Mouse (Mus musculus) myocyte (in vitro differentiated cells): ENCODE data around the gene Prpf6. TPM values are rescaled to one million over a fixed set of nuclear protein-coding genes. Genes with fewer than 3 reads are reported as not detected.

Experiments used
- H3K27me3 ChIP-seq: one replicate; pipeline ENCODE4 v1.6.1; 2011; ENCODE audit not compliant: control insufficient read depth, insufficient read depth, insufficient read length
- H3K36me3 ChIP-seq: one replicate; pipeline ENCODE4 v1.6.1; 2011; ENCODE audit not compliant: control insufficient read depth, insufficient read depth
- H3K4me2 ChIP-seq: one replicate; pipeline ENCODE4 v1.6.1; 2011; ENCODE audit warnings: low read depth, control low read depth
- H3K4me3 ChIP-seq: one replicate; pipeline ENCODE4 v1.5.1; 2011; ENCODE audit warnings: mild to moderate bottlenecking, control low read depth, moderate library complexity
- H3K79me2 ChIP-seq: one replicate; pipeline ENCODE4 v1.6.1; 2011; ENCODE audit not compliant: control insufficient read depth, insufficient read depth
- H3ac ChIP-seq: one replicate; pipeline ENCODE4 v1.6.1; 2011; ENCODE audit not compliant: control insufficient read depth, insufficient read length
- CEBPB ChIP-seq: IDR thresholded peaks from 2 replicates; pipeline ENCODE4 v1.6.1; 2011; ENCODE audit warnings: mild to moderate bottlenecking, moderate library complexity; ENCODE audit not compliant: poor library complexity, insufficient read depth, severe bottlenecking
- E2F4 ChIP-seq: IDR thresholded peaks from one replicate; pipeline ENCODE4 v1.6.1; 2011; ENCODE audit warnings: mild to moderate bottlenecking, control low read depth, moderate library complexity; ENCODE audit not compliant: insufficient read depth
- MAX ChIP-seq: IDR thresholded peaks from one replicate; pipeline ENCODE4 v1.6.1; 2011; ENCODE audit warnings: low read depth, mild to moderate bottlenecking, control low read depth
- MYOD1 ChIP-seq, 3 experiments: IDR thresholded peaks; one replicate each; pipeline ENCODE4 v1.6.1; 2011; ENCODE audit warnings: control low read depth in 2 of 3, low read depth in 2 of 3, mild to moderate bottlenecking in 2 of 3, moderate library complexity in 1 of 3; ENCODE audit not compliant: insufficient read length in 2 of 3, control insufficient read depth in 1 of 3
- MYOG ChIP-seq, 3 experiments: IDR thresholded peaks; one replicate each; pipeline ENCODE4 v1.6.1; 2011; ENCODE audit warnings: control low read depth in 2 of 3, low read depth in 2 of 3, mild to moderate bottlenecking in 2 of 3; ENCODE audit not compliant: insufficient read length in 2 of 3, control insufficient read depth in 1 of 3, insufficient read depth in 1 of 3
- POLR2A ChIP-seq: IDR thresholded peaks from one replicate; pipeline ENCODE4 v1.6.1; 2011; ENCODE audit warnings: low read depth, mild to moderate bottlenecking, control low read depth, moderate library complexity; ENCODE audit not compliant: insufficient read length
- POLR2AphosphoS2 ChIP-seq: IDR thresholded peaks from one replicate; pipeline ENCODE4 v1.6.1; 2011; ENCODE audit warnings: low read depth, control low read depth; ENCODE audit not compliant: insufficient read length
- REST ChIP-seq: IDR thresholded peaks from one replicate; pipeline ENCODE4 v1.6.1; 2011; ENCODE audit warnings: mild to moderate bottlenecking, control low read depth, moderate library complexity; ENCODE audit not compliant: insufficient read depth, insufficient read length
- SRF ChIP-seq: IDR thresholded peaks from one replicate; pipeline ENCODE4 v1.6.1; 2011; ENCODE audit warnings: low read depth; ENCODE audit not compliant: control insufficient read depth, insufficient read length
- TCF12 ChIP-seq: IDR thresholded peaks from one replicate; pipeline ENCODE4 v1.6.1; 2011; ENCODE audit warnings: mild to moderate bottlenecking, control low read depth; ENCODE audit not compliant: poor library complexity, insufficient read depth, severe bottlenecking
- TCF3 ChIP-seq: IDR thresholded peaks from one replicate; pipeline ENCODE4 v1.6.1; 2011; ENCODE audit warnings: low read depth, control low read depth; ENCODE audit not compliant: insufficient read length
- USF1 ChIP-seq: IDR thresholded peaks from one replicate; pipeline ENCODE4 v1.6.1; 2011; ENCODE audit warnings: low read depth, mild to moderate bottlenecking, control low read depth, moderate library complexity
- polyA plus RNA-seq: library from polyadenylated mRNA; unstranded; fragments of >200 nt; fragmentation: generic; extraction: Trizol; gene quantifications from one replicate; pipeline ENCODE4 v1.2.1, GENCODE M21; 2012; ENCODE audit warnings: missing spikeins

Prpf6 gene
- polyA plus RNA-seq, 1 experiment: 46.0 TPM

- Histone ChIP-seq H3ac (peak overlapping the region; percentile 40), H3K27me3 (no peaks in the 10 kb centered on the region), H3K4me2 (peak overlapping the region; percentile 92), H3K4me3 (peak overlapping the region; percentile 39), H3K79me2 (no peaks in the 10 kb centered on the region), H3K36me3 (no peaks in the 10 kb centered on the region)
- TF ChIP-seq USF1: no peak
- TF ChIP-seq MYOG (IDR thresholded peaks at IDR 0.05; ENCODE audit: control insufficient read depth in 1 of 3, insufficient read depth in 1 of 3, insufficient read length in 2 of 3, low read depth in 2 of 3): no peak
- no peak for TF ChIP-seq POLR2A
- no peak for TF ChIP-seq MAX
- TF ChIP-seq TCF3: no peak
- TF ChIP-seq SRF: no peak
These were observed 89.0 kb downstream of the Prpf6 start for GRCm38 (mm10) chr2:181680716-181681117.

- TF ChIP-seq POLR2AphosphoS2: no peak
- TF ChIP-seq TCF12: no peak
- TF ChIP-seq E2F4: no peak
- TF ChIP-seq POLR2A: no peak
- no peak for TF ChIP-seq REST
- no peak for TF ChIP-seq SRF
- TF ChIP-seq CEBPB: no peak
- no peak for TF ChIP-seq TCF3
- TF ChIP-seq USF1: no peak
- no peak for TF ChIP-seq MAX
- TF ChIP-seq MYOD1 (IDR thresholded peaks at IDR 0.05; ENCODE audit: control insufficient read depth in 1 of 3, insufficient read length in 2 of 3, low read depth in 2 of 3): no peak
- no peak for TF ChIP-seq MYOG (IDR thresholded peaks at IDR 0.05; ENCODE audit: control insufficient read depth in 1 of 3, insufficient read depth in 1 of 3, insufficient read length in 2 of 3, low read depth in 2 of 3)
- Histone ChIP-seq H3K4me3 (no peak overlapping the region), H3ac (no peak overlapping the region), H3K79me2 (no peaks in the 10 kb centered on the region), H3K36me3 (no peaks in the 10 kb centered on the region), H3K27me3 (no peaks in the 10 kb centered on the region), H3K4me2 (no peak overlapping the region)
These were observed 90.3 kb downstream of the Prpf6 start for GRCm38 (mm10) chr2:181681978-181682377.

GRCm38 (mm10) chr2:181683381-181683780 is 91.7 kb downstream of the Prpf6 start:
- H3K4me3 ChIP-seq: no peak overlapping the region
- no peak for TF ChIP-seq TCF12
- TF ChIP-seq POLR2A: no peak
- TF ChIP-seq USF1: no peak
- TF ChIP-seq CEBPB: no peak
- no peak for TF ChIP-seq MYOD1 (IDR thresholded peaks at IDR 0.05; ENCODE audit: control insufficient read depth in 1 of 3, insufficient read length in 2 of 3, low read depth in 2 of 3)
- no peak for TF ChIP-seq TCF3
- TF ChIP-seq REST: no peak
- no peak for TF ChIP-seq MYOG (IDR thresholded peaks at IDR 0.05; ENCODE audit: control insufficient read depth in 1 of 3, insufficient read depth in 1 of 3, insufficient read length in 2 of 3, low read depth in 2 of 3)
- TF ChIP-seq POLR2AphosphoS2: no peak
- no peak for TF ChIP-seq SRF
- no peak for TF ChIP-seq MAX
- no peak for TF ChIP-seq E2F4
- no peaks in the 10 kb centered on the region for H3K36me3 ChIP-seq
- H3K79me2 ChIP-seq: no peaks in the 10 kb centered on the region
- H3ac ChIP-seq: no peak overlapping the region
- H3K27me3 ChIP-seq: no peaks in the 10 kb centered on the region
- H3K4me2 ChIP-seq: no peak overlapping the region

- Histone ChIP-seq H3K79me2 (no peaks in the 10 kb centered on the region), H3K27me3 (no peaks in the 10 kb centered on the region), H3K4me3 (no peak overlapping the region), H3K4me2 (no peak overlapping the region), H3ac (no peak overlapping the region), H3K36me3 (no peaks in the 10 kb centered on the region)
- TF ChIP-seq TCF12 (no peak), SRF (no peak), CEBPB (no peak), USF1 (no peak), MAX (no peak), TCF3 (no peak), POLR2A (no peak), E2F4 (no peak), POLR2AphosphoS2 (no peak), MYOD1 (IDR thresholded peaks at IDR 0.05; ENCODE audit: control insufficient read depth in 1 of 3, insufficient read length in 2 of 3, low read depth in 2 of 3) (no peak)
These were observed 93.0 kb downstream of the Prpf6 start for GRCm38 (mm10) chr2:181684713-181685112.

DNA sequence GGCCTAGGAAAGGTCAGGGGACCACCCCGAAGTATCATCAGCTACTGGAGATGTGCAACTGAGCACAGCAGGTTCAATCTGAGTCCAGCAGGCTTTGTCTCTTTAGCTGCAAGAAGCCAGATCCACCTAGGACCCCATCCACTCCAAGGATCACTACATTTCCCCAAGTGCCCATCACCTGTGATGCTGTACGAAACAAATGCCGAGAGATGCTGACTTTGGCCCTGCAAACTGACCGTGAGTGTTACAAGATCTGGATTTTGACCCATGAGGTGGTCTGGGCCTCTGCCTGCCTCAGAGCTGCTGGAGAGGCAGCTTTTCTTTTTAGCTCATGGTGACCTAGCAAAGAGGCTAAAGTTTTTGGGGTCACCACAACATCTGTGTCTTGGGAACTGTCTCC is 94.0 kb downstream of the Prpf6 start:
- no peaks in the 10 kb centered on the region for H3K79me2 ChIP-seq
- no peak overlapping the region for H3K4me3 ChIP-seq
- no peaks in the 10 kb centered on the region for H3K36me3 ChIP-seq
- H3K27me3 ChIP-seq: no peaks in the 10 kb centered on the region
- no peak for TF ChIP-seq MYOG (IDR thresholded peaks at IDR 0.05; ENCODE audit: control insufficient read depth in 1 of 3, insufficient read depth in 1 of 3, insufficient read length in 2 of 3, low read depth in 2 of 3)
- no peak for TF ChIP-seq CEBPB
- TF ChIP-seq REST: no peak
- TF ChIP-seq SRF: no peak
- no peak for TF ChIP-seq MYOD1 (IDR thresholded peaks at IDR 0.05; ENCODE audit: control insufficient read depth in 1 of 3, insufficient read length in 2 of 3, low read depth in 2 of 3)
- no peak for TF ChIP-seq MAX
- TF ChIP-seq E2F4: no peak
- no peak for TF ChIP-seq TCF12
- TF ChIP-seq USF1: no peak
- TF ChIP-seq TCF3: no peak
- no peak for TF ChIP-seq POLR2A
- no peak for TF ChIP-seq POLR2AphosphoS2
- H3K4me2 ChIP-seq: no peak overlapping the region
- H3ac ChIP-seq: no peak overlapping the region
